Mouse (Mus musculus) T-helper 1 cell (primary cell): ENCODE data around the gene Smap1.

Experiments used
- in situ Hi-C: fragments of 300-600 bp; cut with MboI, MseI; formaldehyde crosslinking; loops from one replicate; pipeline ENCODE4 v1.15.1; 2025; ENCODE audit warnings: high pct_unique_total_duplicates

Gene Smap1

DNA sequence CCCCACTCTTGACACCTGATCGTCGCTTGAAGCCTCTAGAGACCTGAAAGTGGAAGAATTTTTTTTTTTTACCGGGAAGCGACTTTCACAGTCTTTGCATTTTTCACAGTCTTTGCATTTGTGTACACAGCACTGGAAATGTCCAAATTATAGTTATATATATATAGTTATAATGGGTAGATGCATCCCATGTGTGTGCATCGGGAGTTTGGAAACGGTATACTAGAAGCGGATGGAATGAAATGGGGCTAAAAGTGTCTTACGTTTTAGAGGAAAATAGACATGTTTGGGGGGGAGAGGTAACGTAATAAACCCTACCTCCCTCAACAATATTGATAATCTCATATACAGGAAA is 390 bp upstream of the Smap1 start:
- in situ Hi-C loops = loop anchor here (5.0 to 10.0 kb wide), 2 partner anchors 85 to 848 kb away; partner anchors contain the start of gene Sdhaf4

DNA sequence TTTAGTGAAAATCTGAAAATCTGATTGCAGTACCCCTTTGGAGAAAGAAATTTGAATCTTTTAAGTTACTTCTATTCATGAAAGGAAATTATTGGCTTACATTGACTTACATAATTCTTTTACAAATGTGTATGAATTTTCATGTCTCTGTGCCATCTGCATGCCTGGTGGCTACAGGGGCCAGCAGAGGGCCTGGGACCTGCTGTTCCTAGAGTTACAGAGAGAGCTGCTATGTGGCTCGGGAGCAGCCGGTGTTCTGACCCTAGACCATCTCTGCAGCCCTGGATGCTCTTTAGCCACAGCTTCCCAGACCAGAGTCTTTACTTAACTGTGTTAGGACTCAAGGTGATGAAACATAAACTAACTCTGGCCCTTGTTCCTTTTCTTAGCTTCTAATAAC is 1.8 kb downstream of the Smap1 start:
- in situ Hi-C loops = loop anchor here (5.0 to 10.0 kb wide), 2 partner anchors 87 to 845 kb away; partner anchors contain the start of gene Sdhaf4

DNA sequence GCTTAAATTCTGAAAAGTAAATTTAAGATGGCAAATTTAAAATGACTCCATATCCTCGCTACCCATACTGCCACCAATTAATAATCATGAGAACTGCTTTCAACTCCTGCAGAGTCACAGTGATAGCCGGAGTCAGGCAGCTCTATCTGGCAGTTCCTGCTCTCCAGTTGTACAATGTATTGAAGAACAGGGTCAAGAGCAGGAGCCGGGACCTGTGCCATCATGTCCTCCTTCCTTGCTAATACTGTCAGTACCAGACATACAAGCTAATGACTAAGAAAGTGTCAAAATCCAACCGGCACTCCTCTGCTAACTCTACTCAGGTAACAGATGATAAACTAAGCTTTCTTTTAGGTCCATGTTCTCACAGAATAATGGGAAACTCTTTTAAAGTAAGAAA is 3.0 kb downstream of the Smap1 start:
- in situ Hi-C loops = loop anchor here (5.0 kb wide), 1 partner anchor 92 kb away; no protein-coding TSS in a partner anchor

GRCm38 (mm10) chr1:23915483-23915882 is 6.6 kb downstream of the Smap1 start:
- in situ Hi-C loops = loop anchor here (5.0 kb wide), 1 partner anchor 88 kb away; no protein-coding TSS in a partner anchor

DNA sequence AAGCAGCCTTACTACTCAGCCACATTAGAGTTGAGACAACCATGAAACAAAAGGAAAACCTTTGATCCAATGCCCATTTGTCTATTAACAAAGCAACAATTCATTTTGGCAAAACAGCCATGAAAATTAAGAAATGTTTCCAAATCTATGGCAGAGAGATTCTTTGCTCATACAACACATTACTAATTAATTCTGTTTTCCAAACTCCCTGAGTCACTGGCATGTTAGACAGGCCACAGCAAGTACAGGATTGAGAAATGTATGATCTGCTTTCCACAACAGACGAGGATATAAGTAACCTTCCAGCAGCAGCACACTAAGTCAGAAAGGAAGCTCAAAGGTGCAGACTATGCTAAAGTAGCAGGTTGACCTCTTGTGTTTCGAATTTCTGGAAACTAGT is 9.1 kb downstream of the Smap1 start:
- in situ Hi-C loops = no loop called here

GRCm38 (mm10) chr1:23906082-23906481 is 16.0 kb downstream of the Smap1 start:
- in situ Hi-C loops = no loop called here

DNA sequence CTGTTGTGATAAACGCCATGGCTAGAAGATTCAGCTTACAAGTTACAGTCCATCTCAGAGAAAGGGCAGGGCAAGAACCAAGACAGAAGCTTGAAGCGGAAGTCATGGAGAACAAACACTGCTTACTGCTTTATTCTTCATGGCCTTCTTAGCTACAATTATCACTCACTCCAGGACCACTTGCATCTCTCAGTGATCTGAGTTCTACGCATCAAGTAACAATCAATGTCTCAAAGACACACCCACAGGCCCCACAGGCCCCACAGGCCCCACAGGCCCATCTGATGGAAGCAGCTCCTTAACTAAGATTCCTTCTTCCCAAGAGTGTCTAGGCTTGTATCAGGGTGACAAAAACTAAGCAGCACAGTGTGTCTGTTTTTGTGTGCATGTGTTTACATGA is 18.8 kb downstream of the Smap1 start:
- in situ Hi-C loops = no loop called here

- in situ Hi-C loops = no loop called here
These were observed 19.4 kb downstream of the Smap1 start for GRCm38 (mm10) chr1:23902736-23903135.

- in situ Hi-C loops = no loop called here
These were observed 22.5 kb downstream of the Smap1 start for GRCm38 (mm10) chr1:23899647-23900020.

DNA sequence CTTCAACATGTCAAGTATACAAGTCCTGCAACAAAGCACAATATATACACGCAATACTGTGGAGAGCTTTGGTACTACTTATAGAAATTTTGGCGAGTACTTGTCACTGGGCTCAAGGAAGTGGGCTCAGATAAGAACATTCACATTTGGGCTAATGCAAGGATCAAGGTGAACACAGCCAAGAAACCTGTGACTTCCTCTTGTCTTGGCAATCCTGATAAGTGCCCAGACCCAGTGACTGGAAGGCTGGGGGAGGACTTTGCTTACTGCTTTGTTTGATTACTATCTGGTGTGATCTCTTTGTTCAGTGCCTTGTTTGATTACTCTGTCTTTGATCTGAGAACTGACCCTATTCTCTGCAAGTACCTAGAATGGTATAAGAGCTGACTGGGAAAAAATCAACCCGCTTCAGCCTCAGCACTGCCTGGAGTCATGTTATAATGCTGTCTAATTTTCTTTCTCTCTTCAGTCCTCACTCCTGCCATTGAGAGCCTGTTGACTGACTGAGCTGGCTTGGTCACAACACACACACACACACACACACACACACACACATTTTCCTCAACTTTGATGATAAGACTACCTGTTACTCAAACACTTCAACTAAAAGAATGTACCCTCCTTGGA is 23.0 kb downstream of the Smap1 start:
- in situ Hi-C loops = no loop called here

DNA sequence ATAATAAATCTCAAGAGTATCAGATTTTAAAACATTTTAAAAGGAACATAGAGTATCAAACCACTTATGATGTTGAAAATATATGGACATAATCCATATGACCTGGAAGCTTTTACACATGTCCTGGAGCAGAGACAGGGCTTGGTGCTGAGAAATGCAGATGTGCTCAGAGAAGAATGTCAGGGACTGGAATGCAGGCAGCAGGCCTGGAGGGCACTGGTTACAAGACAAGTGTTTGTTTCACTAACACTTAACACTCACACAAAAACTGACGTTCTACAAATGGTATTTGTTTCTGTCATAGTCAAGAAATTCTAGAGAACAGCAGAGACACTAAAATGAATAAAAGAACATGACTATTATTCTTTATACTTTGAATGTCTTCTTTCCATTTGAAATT is 30.0 kb downstream of the Smap1 start:
- in situ Hi-C loops = no loop called here

GRCm38 (mm10) chr1:23884914-23885313 is 37.2 kb downstream of the Smap1 start:
- in situ Hi-C loops = no loop called here

DNA sequence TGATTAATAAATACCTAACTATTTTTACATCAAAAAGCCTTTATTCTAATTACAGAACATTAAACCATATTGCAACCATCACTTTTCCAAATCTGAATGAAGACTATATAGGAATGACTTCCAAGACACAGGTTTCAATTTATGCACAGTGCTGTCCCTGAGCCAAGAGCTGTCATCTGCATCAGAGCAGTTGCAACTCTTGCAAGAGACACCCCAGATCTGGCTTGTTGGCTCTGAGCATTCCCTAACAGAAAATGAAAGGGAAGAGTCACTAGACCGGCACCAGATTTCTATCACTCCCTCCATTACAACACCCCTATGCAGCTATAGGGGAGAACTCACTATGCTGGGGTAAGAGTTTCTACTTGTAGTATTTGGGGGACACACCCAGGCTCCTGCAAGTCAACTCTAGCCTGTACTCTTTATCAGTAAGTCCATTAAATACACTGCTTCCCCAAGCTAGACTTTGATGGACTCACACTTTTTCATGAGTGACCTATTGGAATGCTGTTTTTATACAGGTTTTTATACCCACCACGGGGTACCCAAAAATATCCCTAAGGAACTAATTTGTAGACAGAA is 37.9 kb downstream of the Smap1 start:
- in situ Hi-C loops = no loop called here

GRCm38 (mm10) chr1:23882681-23883080 is 39.4 kb downstream of the Smap1 start:
- in situ Hi-C loops = no loop called here

- in situ Hi-C loops = no loop called here
These were observed 49.9 kb downstream of the Smap1 start for GRCm38 (mm10) chr1:23872194-23872593.

GRCm38 (mm10) chr1:23867350-23867862 is 54.7 kb downstream of the Smap1 start:
- in situ Hi-C loops = no loop called here

GRCm38 (mm10) chr1:23865566-23865965 is 56.6 kb downstream of the Smap1 start:
- in situ Hi-C loops = no loop called here

GRCm38 (mm10) chr1:23860944-23861343 is 61.2 kb downstream of the Smap1 start:
- in situ Hi-C loops = no loop called here

DNA sequence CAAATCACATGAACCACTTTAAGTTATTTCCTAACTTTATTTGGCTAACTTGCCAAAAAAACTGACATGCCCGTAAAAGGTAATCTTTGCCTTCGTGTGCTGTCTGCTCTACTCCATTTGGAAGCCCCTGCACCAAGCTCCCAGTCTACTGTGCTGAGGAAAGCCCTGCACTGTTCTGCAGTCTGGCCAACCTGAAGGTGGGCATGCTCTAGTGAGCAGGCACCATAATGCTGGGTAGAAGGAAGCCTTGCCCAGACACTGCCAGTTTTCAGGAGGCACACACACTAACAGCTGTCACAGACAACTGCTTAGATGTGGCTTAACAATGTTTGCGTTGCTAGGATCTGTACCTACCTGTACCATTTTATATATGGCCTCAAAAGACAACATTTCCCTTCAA is 66.5 kb downstream of the Smap1 start:
- in situ Hi-C loops = loop anchor here (10.0 kb wide), 1 partner anchor 1511 kb away; no protein-coding TSS in a partner anchor

DNA sequence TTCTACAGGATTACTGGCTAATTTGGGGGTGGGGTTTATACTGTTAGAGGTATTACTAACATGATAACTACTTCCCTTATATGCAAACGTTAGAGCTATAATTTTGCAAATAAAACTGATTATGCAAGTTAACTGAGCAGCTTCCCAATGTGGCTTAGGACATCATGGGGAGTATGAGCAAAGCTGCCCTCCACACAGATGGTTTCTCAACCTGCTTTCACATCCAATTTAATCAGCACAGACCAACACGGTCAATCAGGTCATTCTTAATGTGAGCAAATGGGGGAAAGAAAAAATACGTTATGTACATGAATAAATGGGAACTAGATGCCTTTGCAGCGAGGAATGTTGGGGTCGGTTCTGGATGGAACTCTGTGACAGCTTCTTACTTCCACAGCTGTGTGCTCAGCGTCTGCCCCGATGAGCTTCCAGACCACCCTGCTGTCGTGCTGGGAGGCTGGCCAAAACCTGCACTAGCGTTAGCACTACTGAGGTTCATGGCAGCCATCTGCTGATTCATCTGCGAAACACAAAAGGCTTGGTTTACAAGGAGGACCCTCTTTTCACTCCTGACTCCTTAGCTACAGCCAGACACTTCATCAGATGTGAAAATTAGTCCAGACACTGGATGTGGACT is 76.0 kb downstream of the Smap1 start:
- in situ Hi-C loops = no loop called here

- in situ Hi-C loops = no loop called here
These were observed 77.1 kb downstream of the Smap1 start for GRCm38 (mm10) chr1:23845007-23845406.

GRCm38 (mm10) chr1:23843790-23844189 is 78.3 kb downstream of the Smap1 start:
- in situ Hi-C loops = no loop called here

- in situ Hi-C loops = no loop called here
These were observed 79.5 kb downstream of the Smap1 start for GRCm38 (mm10) chr1:23842629-23843028.
